Mouse (Mus musculus) forebrain, embryonic 10.5 days (tissue): Measurements from ENCODE around the gene Maz. TPM values are rescaled to one million over a fixed set of nuclear protein-coding genes. Genes with fewer than 3 reads are reported as not detected.

ENCODE experiments used
- DNase-seq: peaks from one replicate; pipeline ENCODE4 v3.0.0-alpha.2; 2017; ENCODE audit warnings: low spot score; ENCODE audit errors: extremely low spot score
- H3K27ac ChIP-seq: fragments of 300-500 bp; sonication (generic); 2 replicates; pipeline ENCODE4 v1.5.1; 2016; ENCODE audit warnings: mild to moderate bottlenecking
- H3K27me3 ChIP-seq: fragments of 300-500 bp; sonication (generic); 2 replicates; pipeline ENCODE4 v1.6.1; 2016; ENCODE audit warnings: mild to moderate bottlenecking; ENCODE audit not compliant: poor library complexity, severe bottlenecking
- H3K36me3 ChIP-seq: fragments of 300-500 bp; sonication (generic); replicated peaks from 2 replicates; pipeline ENCODE4 v1.6.1; 2016; ENCODE audit warnings: mild to moderate bottlenecking, moderate library complexity
- H3K4me1 ChIP-seq: fragments of 300-500 bp; sonication (generic); 2 replicates; pipeline ENCODE4 v1.6.1; 2016
- H3K4me3 ChIP-seq: fragments of 300-500 bp; sonication (generic); 2 replicates; pipeline ENCODE4 v1.5.1; 2016; ENCODE audit warnings: mild to moderate bottlenecking, moderate library complexity
- H3K9me3 ChIP-seq: fragments of 300-500 bp; sonication (generic); 2 replicates; pipeline ENCODE4 v1.6.1; 2016; ENCODE audit warnings: mild to moderate bottlenecking, moderate library complexity
- WGBS: fragments of 180-500 bp; shearing (Covaris S2); methylation state at CpG from one replicate; pipeline ENCODE4 v1.1.7; 2016; 5-methylcytosine and 5-hydroxymethylcytosine counted together
- polyA plus RNA-seq: library from polyadenylated mRNA; unstranded; fragments of >200 nt; fragmentation: Nextera tagmentation; extraction: Ambion mirVana; gene quantifications from 2 replicates; pipeline ENCODE4 v1.2.1, GENCODE M21; 2016

The Maz gene
- polyA plus RNA-seq, 1 experiment from 2014 or later = 60.2 TPM

- Histone ChIP-seq H3K4me1 (peaks cover 41% of the 10 kb centered on the region), H3K27ac (no peak overlapping the region)
- WGBS = 65% methylated on average over 2 of the region's 2 CpGs
Measured at GRCm38 (mm10) chr7:127011717-127012116, 15.1 kb downstream of the Maz start.

GRCm38 (mm10) chr7:127011051-127011450 lies 15.8 kb downstream of the Maz start:
- Histone ChIP-seq H3K36me3 (peaks cover 53% of the 10 kb centered on the region), H3K27ac (no peak overlapping the region), H3K4me1 (peaks cover 35% of the 10 kb centered on the region), H3K9me3 (no peaks in the 10 kb centered on the region), H3K27me3 (no peaks in the 10 kb centered on the region), H3K4me3 (no peak overlapping the region)
- 91% methylated on average over 2 of the region's 2 CpGs for WGBS
- no peak for DNase-seq

More at GRCm38 (mm10) chr7:127011717-127012116, 15.1 kb downstream of the Maz start:
- no peak for DNase-seq
- Histone ChIP-seq H3K36me3 (peaks cover 53% of the 10 kb centered on the region), H3K27me3 (no peaks in the 10 kb centered on the region), H3K4me3 (no peak overlapping the region), H3K9me3 (no peaks in the 10 kb centered on the region)

GRCm38 (mm10) chr7:127009307-127010085 lies 17.3 kb downstream of the Maz start:
- 87% methylated on average over 17 of the region's 17 CpGs for WGBS
- peak overlapping the region; percentile 66; the same call in 1 of the 2 replicates for H3K27ac ChIP-seq

GRCm38 (mm10) chr7:127008239-127009019 lies 18.4 kb downstream of the Maz start:
- no peaks in the 10 kb centered on the region for H3K9me3 ChIP-seq
- WGBS = 80% methylated on average over 9 of the region's 9 CpGs
- peak overlapping the region; percentile 66 for H3K27ac ChIP-seq
- peaks cover 28% of the 10 kb centered on the region for H3K36me3 ChIP-seq
- H3K27me3 ChIP-seq = no peaks in the 10 kb centered on the region
- peaks cover 13% of the 10 kb centered on the region for H3K4me1 ChIP-seq
- H3K4me3 ChIP-seq = no peak overlapping the region
- DNase-seq = no peak

More at GRCm38 (mm10) chr7:127009307-127010085, 17.3 kb downstream of the Maz start:
- H3K4me1 ChIP-seq = peaks cover 19% of the 10 kb centered on the region
- peaks cover 39% of the 10 kb centered on the region for H3K36me3 ChIP-seq
- no peaks in the 10 kb centered on the region for H3K27me3 ChIP-seq
- no peak for DNase-seq
- H3K4me3 ChIP-seq = no peak overlapping the region; the same call in 1 of the 2 replicates
- no peaks in the 10 kb centered on the region for H3K9me3 ChIP-seq

GRCm38 (mm10) chr7:127007313-127008024 lies 19.4 kb downstream of the Maz start:
- H3K27ac ChIP-seq = no peak overlapping the region
- WGBS = 89% methylated on average over 6 of the region's 6 CpGs

GRCm38 (mm10) chr7:127004122-127004875 lies 22.5 kb downstream of the Maz start:
- no peak overlapping the region for H3K4me3 ChIP-seq
- H3K9me3 ChIP-seq = no peaks in the 10 kb centered on the region
- H3K36me3 ChIP-seq = no peaks in the 10 kb centered on the region
- H3K27me3 ChIP-seq = no peaks in the 10 kb centered on the region
- no peak overlapping the region for H3K27ac ChIP-seq
- no peak for DNase-seq
- 87% methylated on average over 4 of the region's 4 CpGs for WGBS
- H3K4me1 ChIP-seq = peaks cover 7% of the 10 kb centered on the region

More at GRCm38 (mm10) chr7:127007313-127008024, 19.4 kb downstream of the Maz start:
- Histone ChIP-seq H3K4me1 (peaks cover 13% of the 10 kb centered on the region), H3K27me3 (no peaks in the 10 kb centered on the region), H3K9me3 (no peaks in the 10 kb centered on the region), H3K36me3 (peaks cover 19% of the 10 kb centered on the region), H3K4me3 (no peak overlapping the region)
- DNase-seq = no peak

GRCm38 (mm10) chr7:127003620-127004019 lies 23.2 kb downstream of the Maz start:
- Histone ChIP-seq H3K9me3 (no peaks in the 10 kb centered on the region), H3K27me3 (no peaks in the 10 kb centered on the region), H3K4me3 (no peak overlapping the region), H3K4me1 (peaks cover 5% of the 10 kb centered on the region; the same call in 1 of the 2 replicates), H3K27ac (no peak overlapping the region), H3K36me3 (no peaks in the 10 kb centered on the region)
- no peak for DNase-seq
- WGBS = 95% methylated on average over 5 of the region's 5 CpGs

GRCm38 (mm10) chr7:126999568-126999967 lies 27.3 kb downstream of the Maz start:
- Histone ChIP-seq H3K27me3 (no peaks in the 10 kb centered on the region), H3K9me3 (peaks cover 4% of the 10 kb centered on the region; the same call in 1 of the 2 replicates), H3K4me1 (no peaks in the 10 kb centered on the region), H3K36me3 (no peaks in the 10 kb centered on the region), H3K4me3 (no peak overlapping the region), H3K27ac (no peak overlapping the region)
- WGBS = 87% methylated on average over 10 of the region's 10 CpGs
- DNase-seq = no peak

GRCm38 (mm10) chr7:126996449-126996848 lies 30.4 kb downstream of the Maz start:
- DNase-seq = no peak
- H3K9me3 ChIP-seq = peaks cover 4% of the 10 kb centered on the region; the same call in 1 of the 2 replicates
- WGBS = 76% methylated on average over 4 of the region's 4 CpGs
- H3K4me1 ChIP-seq = peaks cover 8% of the 10 kb centered on the region; the same call in 1 of the 2 replicates
- H3K27ac ChIP-seq = no peak overlapping the region
- no peaks in the 10 kb centered on the region for H3K36me3 ChIP-seq
- H3K27me3 ChIP-seq = no peaks in the 10 kb centered on the region
- no peak overlapping the region for H3K4me3 ChIP-seq

- no peaks in the 10 kb centered on the region for H3K27me3 ChIP-seq
- 71% methylated on average over 8 of the region's 8 CpGs for WGBS
- H3K4me3 ChIP-seq = no peak overlapping the region
Measured at GRCm38 (mm10) chr7:126988816-126989215, 38.0 kb downstream of the Maz start.

GRCm38 (mm10) chr7:126986319-126986718 lies 40.5 kb downstream of the Maz start:
- Histone ChIP-seq H3K36me3 (peaks cover 4% of the 10 kb centered on the region), H3K27me3 (no peaks in the 10 kb centered on the region), H3K4me1 (0 out of 2 replicates have a peak, but pooled peaks cover 5% of the 10 kb centered on the region), H3K9me3 (no peaks in the 10 kb centered on the region), H3K27ac (no peak overlapping the region), H3K4me3 (no peak overlapping the region)
- DNase-seq = no peak
- 45% methylated on average over 9 of the region's 9 CpGs for WGBS

More at GRCm38 (mm10) chr7:126988816-126989215, 38.0 kb downstream of the Maz start:
- H3K9me3 ChIP-seq = no peaks in the 10 kb centered on the region
- H3K4me1 ChIP-seq = peaks cover 13% of the 10 kb centered on the region; the same call in 1 of the 2 replicates
- no peaks in the 10 kb centered on the region for H3K36me3 ChIP-seq
- DNase-seq = no peak
- H3K27ac ChIP-seq = 0 out of 2 replicates have a peak overlapping the region, but pooled peaks have one; percentile 8
